ENCODE assay signal across 10 mouse cellular contexts in genomic region chr1:37077955-37078549, GRCm38 (mm10). TPM values are rescaled to one million over a fixed set of nuclear protein-coding genes. Genes with fewer than 3 reads are reported as not detected.
DNase-seq lines count a peak whose midpoint lies in the region; ATAC-seq and TF ChIP-seq lines count a peak whose summit lies in the region.
"Had no signal": no experiment of that assay in that cellular context is flagged by ENCODE, and none has a peak within 500 bp of the region (broad histone marks: within the 10 kb centered on the region; RNA-seq: fewer than 3 reads in every experiment).

No protein-coding gene starts in this region.

- no peaks in the 10 kb centered on the region for H3K27me3 ChIP-seq in kidney, embryonic 14.5 days (ENCODE audit: control insufficient read depth, insufficient read depth, low read length)
- no peaks in the 10 kb centered on the region for H3K27me3 ChIP-seq in heart, postnatal 0 days (ENCODE audit: control insufficient read depth, insufficient read depth, low read length)
- no peaks in the 10 kb centered on the region for H3K27me3 ChIP-seq in hindbrain, embryonic 13.5 days
- no peaks in the 10 kb centered on the region for H3K27me3 ChIP-seq in midbrain, embryonic 16.5 days (ENCODE audit: control insufficient read depth, insufficient read depth, low read depth, low read length)
- H3K27me3 ChIP-seq: hindbrain, embryonic 15.5 days had no signal

- no peak overlapping the region for H3K4me2 ChIP-seq in kidney, embryonic 14.5 days (replicated peaks; ENCODE audit: low read depth, low read length)
- H3K4me2 ChIP-seq in heart, postnatal 0 days (ENCODE audit: low read depth, low read length), result peak overlapping the region; percentile 35
- H3K4me2 ChIP-seq in hindbrain, embryonic 13.5 days, result no peak overlapping the region
- H3K4me2 ChIP-seq in midbrain, embryonic 16.5 days (ENCODE audit: low read length), result no peak overlapping the region
- H3K4me2 ChIP-seq: hindbrain, embryonic 15.5 days; lung, embryonic 14.5 days had no signal

- H3K27ac ChIP-seq in kidney, embryonic 14.5 days (ENCODE audit: low read depth, low read length), result no peak overlapping the region
- peak overlapping the region; percentile 88 for H3K27ac ChIP-seq in heart, postnatal 0 days (ENCODE audit: low read depth)
- no peak overlapping the region for H3K27ac ChIP-seq in hindbrain, embryonic 13.5 days
- H3K27ac ChIP-seq in midbrain, embryonic 16.5 days (ENCODE audit: low read length), result no peak overlapping the region
- H3K27ac ChIP-seq: hindbrain, embryonic 15.5 days had no signal

- intact Hi-C loops in left cerebral cortex, postnatal 14 days (cut with DNase I), result no loop called here

- WGBS in kidney, embryonic 14.5 days, result 66% methylated on average over 14 of the region's 14 CpGs
- WGBS in heart, postnatal 0 days, result 46% methylated on average over 14 of the region's 14 CpGs
- 76% methylated on average over 14 of the region's 14 CpGs for WGBS in hindbrain, embryonic 13.5 days
- 76% methylated on average over 14 of the region's 14 CpGs for WGBS in midbrain, embryonic 16.5 days

- no peaks in the 10 kb centered on the region for H3K36me3 ChIP-seq in kidney, embryonic 14.5 days (ENCODE audit: control insufficient read depth, insufficient read depth, low read length)
- H3K36me3 ChIP-seq in heart, postnatal 0 days (replicated peaks; ENCODE audit: control insufficient read depth, insufficient read depth, low read length), result no peaks in the 10 kb centered on the region
- H3K36me3 ChIP-seq in hindbrain, embryonic 13.5 days, result no peaks in the 10 kb centered on the region
- H3K36me3 ChIP-seq in midbrain, embryonic 16.5 days (ENCODE audit: control insufficient read depth, insufficient read depth, low read length), result no peaks in the 10 kb centered on the region
- H3K36me3 ChIP-seq: hindbrain, embryonic 15.5 days had no signal

- no peak for TF ChIP-seq CTCF in heart, postnatal 0 days (IDR thresholded peaks at IDR 0.05; ENCODE audit: low read depth)

- ATAC-seq in kidney, embryonic 14.5 days (ENCODE audit: low FRiP score, low TSS enrichment), result no peak
- ATAC-seq in heart, postnatal 0 days (ENCODE audit: insufficient read depth, low read depth), result peak; percentile 92
- ATAC-seq in hindbrain, embryonic 13.5 days (ENCODE audit: low FRiP score), result no peak
- no peak for ATAC-seq in midbrain, embryonic 16.5 days

- peak; percentile 53 for DNase-seq in kidney, adult 11 months
- DNase-seq in fibroblast of lung, adult 2 months (ENCODE audit: low read depth), result peak; percentile 7
- DNase-seq in heart, postnatal 0 days (ENCODE audit: low spot score), result peak; percentile 79
- peak; percentile 79 to 89 for DNase-seq in left cerebral cortex, postnatal 14 days (ENCODE audit: low spot score in 2 of 2)
- no peak for DNase-seq in thymus, postnatal 36 days
- DNase-seq: lung, embryonic 14.5 days had no signal

- no peak overlapping the region for H3K4me3 ChIP-seq in kidney, embryonic 14.5 days (ENCODE audit: low read length)
- no peak overlapping the region for H3K4me3 ChIP-seq in heart, postnatal 0 days (ENCODE audit: low read depth, low read length)
- no peak overlapping the region for H3K4me3 ChIP-seq in hindbrain, embryonic 13.5 days
- H3K4me3 ChIP-seq in midbrain, embryonic 16.5 days (ENCODE audit: low read depth, low read length), result no peak overlapping the region
- H3K4me3 ChIP-seq: hindbrain, embryonic 15.5 days had no signal

- no peaks in the 10 kb centered on the region for H3K9me3 ChIP-seq in kidney, embryonic 14.5 days (ENCODE audit: control insufficient read depth, low read length)
- no peaks in the 10 kb centered on the region for H3K9me3 ChIP-seq in heart, postnatal 0 days (replicated peaks; ENCODE audit: control insufficient read depth, low read length)
- no peaks in the 10 kb centered on the region for H3K9me3 ChIP-seq in hindbrain, embryonic 13.5 days
- H3K9me3 ChIP-seq in midbrain, embryonic 16.5 days (replicated peaks; ENCODE audit: control insufficient read depth, low read length, poor library complexity, severe bottlenecking), result no peaks in the 10 kb centered on the region
- H3K9me3 ChIP-seq: hindbrain, embryonic 15.5 days had no signal

- H3K4me1 ChIP-seq in kidney, embryonic 14.5 days (ENCODE audit: control insufficient read depth, insufficient read depth, low read length), result no peaks in the 10 kb centered on the region
- H3K4me1 ChIP-seq in heart, postnatal 0 days (ENCODE audit: control insufficient read depth, insufficient read depth), result 0 out of 2 replicates have a peak, but pooled peaks cover 9% of the 10 kb centered on the region
- H3K4me1 ChIP-seq in hindbrain, embryonic 13.5 days (replicated peaks), result peaks cover 8% of the 10 kb centered on the region; the same call in 1 of the 2 replicates
- H3K4me1 ChIP-seq in midbrain, embryonic 16.5 days (ENCODE audit: control insufficient read depth, insufficient read depth, low read length), result no peaks in the 10 kb centered on the region
- H3K4me1 ChIP-seq: hindbrain, embryonic 15.5 days had no signal

- no peak overlapping the region for H3K9ac ChIP-seq in kidney, embryonic 14.5 days (ENCODE audit: low read depth, low read length)
- H3K9ac ChIP-seq in heart, postnatal 0 days (replicated peaks; ENCODE audit: low read depth, low read length), result no peak overlapping the region
- no peak overlapping the region for H3K9ac ChIP-seq in hindbrain, embryonic 13.5 days
- no peak overlapping the region for H3K9ac ChIP-seq in midbrain, embryonic 16.5 days (ENCODE audit: low read depth, low read length)
- H3K9ac ChIP-seq: hindbrain, embryonic 15.5 days; lung, embryonic 14.5 days had no signal

- TF ChIP-seq EP300 in heart, postnatal 0 days (IDR thresholded peaks at IDR 0.05; ENCODE audit: low read depth), result peak; percentile 48; the same call in 1 of the 2 replicates

RNA-seq across cellular contexts. Expression of gene Vwa3b, which starts 51.7 kb away (rescaled TPM):
- not detected in 2 replicates for polyA plus RNA-seq in kidney, embryonic 14.5 days (2014; fragmentation: Nextera tagmentation; extraction: Ambion mirVana)
- total RNA-seq in heart, postnatal 0 days (2014; rRNA removed; ENCODE audit: low replicate concordance), result not detected in 2 replicates
- 0.25 and 0.26 TPM in 2 replicates for polyA plus RNA-seq in heart, postnatal 0 days (2015; fragmentation: Nextera tagmentation; extraction: Ambion mirVana)
- 1 to 10 TPM; 1.8 to 3.2 TPM for total RNA-seq in left cerebral cortex, postnatal 14 days (2021)
- 0.61 and 1.5 TPM in 2 replicates for polyA plus RNA-seq in hindbrain, embryonic 13.5 days (2015; fragmentation: Nextera tagmentation; extraction: Ambion mirVana)
- 0.99 and 1.6 TPM in 2 replicates for polyA plus RNA-seq in midbrain, embryonic 16.5 days (2015; fragmentation: Nextera tagmentation; extraction: Ambion mirVana)
- polyA plus RNA-seq: lung, embryonic 14.5 days had no signal

Comparison
In these comparisons a context has a peak if more than half of its experiments do, and no peak if none do; other contexts are left out.
1. DNase-seq: peak in kidney, adult 11 months (single experiment), fibroblast of lung, adult 2 months (single experiment), heart, postnatal 0 days (single experiment) and left cerebral cortex, postnatal 14 days (2 of 2); none in thymus, postnatal 36 days (0 of 2).